In genomic region chr12:75594404-75594803, GRCm38 (mm10) we compare ENCODE assay signal across 8 mouse cellular contexts. TPM values are rescaled to one million over a fixed set of nuclear protein-coding genes. Genes with fewer than 3 reads are reported as not detected.
DNase-seq lines count a peak whose midpoint lies in the region; ATAC-seq and TF ChIP-seq lines count a peak whose summit lies in the region.

No protein-coding gene starts in this region.

- no peak for TF ChIP-seq EP300 in heart, postnatal 0 days (IDR thresholded peaks at IDR 0.05; ENCODE audit: low read depth)

- ATAC-seq in heart, postnatal 0 days (ENCODE audit: insufficient read depth, low read depth): no peak
- ATAC-seq in liver, embryonic 16.5 days (ENCODE audit: low read depth): no peak

- H3K27me3 ChIP-seq in E14TG2a.4 (ENCODE audit: insufficient read depth, low read length): no peaks in the 10 kb centered on the region
- no peaks in the 10 kb centered on the region for H3K27me3 ChIP-seq in heart, postnatal 0 days (ENCODE audit: control insufficient read depth, insufficient read depth, low read length)
- H3K27me3 ChIP-seq in liver, embryonic 16.5 days (ENCODE audit: control insufficient read depth, insufficient read depth, low read depth, low read length): no peaks in the 10 kb centered on the region

- WGBS in heart, postnatal 0 days: 43% methylated on average over 5 of the region's 5 CpGs
- 31% methylated on average over 5 of the region's 5 CpGs for WGBS in liver, embryonic 16.5 days (ENCODE audit: insufficient replicate concordance)

- intact Hi-C loops in heart, postnatal 10 days (cut with DNase I): no loop called here

- no peak overlapping the region for H3K27ac ChIP-seq in heart, postnatal 0 days (ENCODE audit: low read depth)
- no peak overlapping the region for H3K27ac ChIP-seq in liver, embryonic 16.5 days (ENCODE audit: low read length)

- H3K4me3 ChIP-seq in E14TG2a.4 (replicated peaks; ENCODE audit: low read length): peak overlapping the region; percentile 96; the same call in 1 of the 2 replicates
- H3K4me3 ChIP-seq in heart, postnatal 0 days (ENCODE audit: low read depth, low read length): peak overlapping the region; percentile 100
- H3K4me3 ChIP-seq in liver, embryonic 16.5 days (ENCODE audit: low read depth, low read length): peak overlapping the region; percentile 47

- peak overlapping the region; percentile 99; the same call in 1 of the 2 replicates for H3K9ac ChIP-seq in heart, postnatal 0 days (replicated peaks; ENCODE audit: low read depth, low read length)
- H3K9ac ChIP-seq in liver, embryonic 16.5 days (ENCODE audit: low read depth, low read length): 0 out of 2 replicates have a peak overlapping the region, but pooled peaks have one; percentile 28

- H3K4me2 ChIP-seq in heart, postnatal 0 days (ENCODE audit: low read depth, low read length): peak overlapping the region; percentile 87
- peak overlapping the region; percentile 91 for H3K4me2 ChIP-seq in liver, embryonic 16.5 days (ENCODE audit: low read depth, low read length)

- peaks cover 30% of the 10 kb centered on the region for H3K4me1 ChIP-seq in E14TG2a.4 (replicated peaks; ENCODE audit: low read depth, low read length)
- peaks cover 8% of the 10 kb centered on the region; the same call in 1 of the 2 replicates for H3K4me1 ChIP-seq in heart, postnatal 0 days (ENCODE audit: control insufficient read depth, insufficient read depth)
- peaks cover 8% of the 10 kb centered on the region for H3K4me1 ChIP-seq in liver, embryonic 16.5 days (ENCODE audit: control insufficient read depth, low read depth, low read length)

- no peaks in the 10 kb centered on the region for H3K9me3 ChIP-seq in E14TG2a.4 (ENCODE audit: low read length)
- no peaks in the 10 kb centered on the region for H3K9me3 ChIP-seq in heart, postnatal 0 days (replicated peaks; ENCODE audit: control insufficient read depth, low read length)
- H3K9me3 ChIP-seq in liver, embryonic 16.5 days (replicated peaks; ENCODE audit: control insufficient read depth, low read length): no peaks in the 10 kb centered on the region

- peak; percentile 15 for DNase-seq in heart, adult 11 months
- DNase-seq in heart, postnatal 10 days: no peak
- DNase-seq in heart, postnatal 0 days (ENCODE audit: low spot score): no peak
- no peak for DNase-seq in adrenal gland, adult 2 months
- no peak for DNase-seq in frontal cortex, postnatal 36 days (ENCODE audit: low spot score in 2 of 2)
- DNase-seq in frontal cortex, postnatal 14 days (ENCODE audit: low spot score in 2 of 2): no peak

- peaks cover 26% of the 10 kb centered on the region for H3K36me3 ChIP-seq in E14TG2a.4 (ENCODE audit: insufficient read depth, low read length)
- peaks cover 24% of the 10 kb centered on the region for H3K36me3 ChIP-seq in heart, postnatal 0 days (replicated peaks; ENCODE audit: control insufficient read depth, insufficient read depth, low read length)
- peaks cover 10% of the 10 kb centered on the region for H3K36me3 ChIP-seq in liver, embryonic 16.5 days (ENCODE audit: control insufficient read depth, insufficient read depth)

- TF ChIP-seq CTCF in E14TG2a.4 (conservative IDR thresholded peaks at IDR 0.05; ENCODE audit: low read length): no peak
- no peak for TF ChIP-seq CTCF in heart, postnatal 0 days (IDR thresholded peaks at IDR 0.05; ENCODE audit: low read depth)

RNA-seq across cellular contexts. Expression of gene Ppp2r5e, which starts 1.6 kb away (rescaled TPM):
- 10 to 100 TPM; 35.4 to 36.9 TPM for total RNA-seq in heart, postnatal 10 days (2021)
- 7.5 and 11.5 TPM in 2 replicates for total RNA-seq in heart, postnatal 0 days (2014; rRNA removed; ENCODE audit: low replicate concordance)
- polyA plus RNA-seq in heart, postnatal 0 days (2015; fragmentation: Nextera tagmentation; extraction: Ambion mirVana): 7.5 and 9.5 TPM in 2 replicates
- polyA plus RNA-seq in liver, embryonic 16.5 days (2015; fragmentation: Nextera tagmentation; extraction: Ambion mirVana): 3.3 and 3.8 TPM in 2 replicates
- total RNA-seq in adrenal gland, adult 2 months (2021): 10 to 100 TPM; 45.2 to 50.3 TPM
- polyA plus RNA-seq in adrenal gland, adult 2 months (2012; rRNA removed): 50.3 and 57.4 TPM in 2 replicates

Comparison
In these comparisons a context has a peak if more than half of its experiments do, and no peak if none do; other contexts are left out.
1. H3K4me3 ChIP-seq: peak in every context shown above with its lines; median percentile 100 in heart, postnatal 0 days; 96 in E14TG2a.4; 47 in liver, embryonic 16.5 days.